Mouse (Mus musculus) embryonic fibroblast, embryonic 13.5 days (primary cell): ENCODE data around the gene Thap12.

Experiments used
- CTCF ChIP-seq: IDR thresholded peaks from 2 replicates; pipeline ENCODE4 v1.5.1; 2011; ENCODE audit warnings: mild to moderate bottlenecking, control low read depth, low read length, moderate library complexity, borderline replicate concordance; ENCODE audit not compliant: insufficient read depth
- POLR2A ChIP-seq: IDR thresholded peaks from 2 replicates; pipeline ENCODE4 v1.6.1; 2011; ENCODE audit warnings: low read depth, mild to moderate bottlenecking, control low read depth, low read length, moderate library complexity

GRCm38 (mm10) chr7:98677511-98677910, 25.4 kb upstream of the Thap12 start:
- TF ChIP-seq POLR2A (no peak), CTCF (no peak)
